Mouse (Mus musculus) left cerebral cortex, adult 2 months (tissue): ENCODE results near the gene Dock8. TPM values are rescaled to one million over a fixed set of nuclear protein-coding genes. Genes with fewer than 3 reads are reported as not detected.

Source experiments
- DNase-seq, 2 experiments: peaks; one replicate each; pipeline ENCODE4 v3.0.0; 2021 to 2022; ENCODE audit warnings: low spot score in 2 of 2, mixed read lengths in 1 of 2; ENCODE audit errors: extremely low spot score in 1 of 2
- H3K27ac ChIP-seq: fragments of 200-600 bp; 2 replicates; pipeline ENCODE4 v1.8.1; 2022
- H3K4me3 ChIP-seq: fragments of 200-600 bp; 2 replicates; pipeline ENCODE4 v1.8.1; 2022
- CTCF ChIP-seq: fragments of 200-600 bp; IDR thresholded peaks from 2 replicates; pipeline ENCODE4 v1.8.1; 2022; ENCODE audit warnings: antibody characterized with exemption, mild to moderate bottlenecking, moderate library complexity
- intact Hi-C: fragments of 180-260 bp; cut with DNase I; formaldehyde crosslinking; loops from one replicate; pipeline ENCODE4 v1.15.1; 2025
- total RNA-seq, 2 experiments: library from RNA; stranded (reverse); gene quantifications; 2 replicates each; pipeline ENCODE4 v1.2.3; 2021

Dock8 gene
- total RNA-seq, 2 experiments from 2014 or later, result 3.5 to 4.6 TPM

DNA sequence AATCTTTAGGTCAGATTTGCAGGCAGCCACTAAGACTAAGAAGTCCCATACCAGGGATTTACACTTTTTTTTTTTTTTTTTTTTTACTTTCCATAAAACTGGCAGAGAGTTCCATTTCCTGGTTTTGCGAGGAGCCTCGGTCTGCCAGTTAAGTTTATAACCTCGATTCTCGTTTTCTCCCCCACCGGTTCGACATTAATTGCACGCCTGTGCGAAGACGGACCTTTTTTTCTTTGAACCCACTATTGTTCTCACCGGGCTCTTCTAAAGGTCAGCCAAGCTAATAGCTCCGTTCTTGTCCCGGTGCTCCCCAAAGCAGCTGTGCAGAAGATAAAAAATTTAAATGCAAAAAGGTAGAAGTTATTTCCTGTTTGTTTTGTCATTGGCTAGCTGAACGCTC, 249.9 kb downstream of the Dock8 start:
- no peak overlapping the region for H3K4me3 ChIP-seq
- no peak for TF ChIP-seq CTCF
- no peak for DNase-seq
- intact Hi-C loops, result no loop called here
- H3K27ac ChIP-seq, result no peak overlapping the region

DNA sequence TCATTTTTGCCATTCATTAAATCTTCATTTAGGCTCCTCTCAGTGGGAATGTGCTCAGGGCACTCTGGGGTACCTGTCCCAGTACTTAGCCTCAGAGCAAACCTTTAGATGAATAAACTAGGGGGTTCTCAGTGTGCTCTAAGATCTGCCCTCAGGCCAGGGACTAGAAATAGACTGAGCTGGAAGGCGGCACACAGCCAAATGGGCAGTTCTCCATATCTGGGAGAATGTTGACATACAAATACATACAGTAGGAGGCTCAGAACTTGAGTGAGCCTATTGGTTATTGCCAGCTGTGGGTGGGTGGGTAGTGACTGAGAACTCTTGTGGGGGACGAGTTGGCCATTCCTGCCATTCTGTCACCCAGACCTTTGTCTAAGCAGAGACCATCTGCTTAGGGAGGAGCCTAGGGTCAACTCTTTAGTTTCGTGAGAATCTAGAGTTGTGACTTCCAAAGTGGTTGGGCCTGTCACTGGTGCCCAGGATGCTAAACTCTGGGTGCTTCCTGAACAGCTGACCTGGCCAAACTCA, 252.3 kb downstream of the Dock8 start:
- TF ChIP-seq CTCF, result no peak
- Histone ChIP-seq H3K4me3 (no peak overlapping the region), H3K27ac (no peak overlapping the region)
- intact Hi-C loops, result no loop called here
- no peak for DNase-seq

Other genes starting within 250 kb of the Dock8 start
- gene Pgm5, start 137.7 kb upstream of the Dock8 start, total RNA-seq, result 1 to 10 TPM; 6.2 to 6.3 TPM
- gene Gm10053, start 123.8 kb upstream of the Dock8 start, total RNA-seq, result 100 to 1,000 TPM; 185 to 197 TPM
- not detected for gene Foxd4, start 98.3 kb upstream of the Dock8 start, total RNA-seq
- 10 to 100 TPM; 12.4 to 16.2 TPM for gene Cbwd1, start 37.9 kb upstream of the Dock8 start, total RNA-seq
- gene Kank1, start 237.4 kb downstream of the Dock8 start, total RNA-seq, result 10 to 100 TPM; 14.1 to 20.0 TPM